Mouse (Mus musculus) stomach, embryonic 16.5 days (tissue): ENCODE data around the gene Ntng2. TPM values are rescaled to one million over a fixed set of nuclear protein-coding genes. Genes with fewer than 3 reads are reported as not detected.
A peak's percentile ranks its signal among the peaks of the same experiment; 100 is the strongest.

ENCODE experiments used
- ATAC-seq: fragments of 200-750 bp; cut with Nextera tagmentation; 2 replicates; pipeline ENCODE4 v1.8.0; 2017; ENCODE audit warnings: moderate number of reproducible peaks, moderate TSS enrichment; ENCODE audit not compliant: insufficient read depth, low FRiP score
- H3K27ac ChIP-seq: fragments of 300-500 bp; sonication (generic); 2 replicates; pipeline ENCODE4 v1.5.1; 2014; ENCODE audit warnings: low read length
- H3K27me3 ChIP-seq: fragments of 300-500 bp; sonication (generic); 2 replicates; pipeline ENCODE4 v1.6.1; 2014; ENCODE audit warnings: low read length, control low read depth, mixed read lengths; ENCODE audit not compliant: control insufficient read depth, insufficient read depth
- H3K36me3 ChIP-seq: fragments of 300-500 bp; sonication (generic); 2 replicates; pipeline ENCODE4 v1.6.1; 2014; ENCODE audit warnings: low read length; ENCODE audit not compliant: control insufficient read depth, insufficient read depth
- H3K4me1 ChIP-seq: fragments of 300-500 bp; sonication (generic); 2 replicates; pipeline ENCODE4 v1.6.1; 2014; ENCODE audit warnings: low read length, control low read depth, mixed read lengths; ENCODE audit not compliant: control insufficient read depth, insufficient read depth
- H3K4me2 ChIP-seq: fragments of 300-500 bp; sonication (generic); 2 replicates; pipeline ENCODE4 v1.6.1; 2014; ENCODE audit warnings: low read depth, low read length, mixed read lengths
- H3K4me3 ChIP-seq: fragments of 300-500 bp; sonication (generic); replicated peaks from 2 replicates; pipeline ENCODE4 v1.5.1; 2014; ENCODE audit warnings: mild to moderate bottlenecking, low read length
- H3K9ac ChIP-seq: fragments of 300-500 bp; sonication (generic); 2 replicates; pipeline ENCODE4 v1.6.1; 2014; ENCODE audit warnings: low read length
- H3K9me3 ChIP-seq: fragments of 300-500 bp; sonication (generic); replicated peaks from 2 replicates; pipeline ENCODE4 v1.6.1; 2016; ENCODE audit warnings: low read length, control low read depth; ENCODE audit not compliant: control insufficient read depth
- WGBS: fragments of 180-500 bp; shearing (Covaris S2); extraction: QIAGEN DNeasy Blood & Tissue Kit; methylation state at CpG from one replicate; pipeline ENCODE4 v1.1.7; 2014; 5-methylcytosine and 5-hydroxymethylcytosine counted together
- polyA plus RNA-seq: library from polyadenylated mRNA; unstranded; fragments of >200 nt; fragmentation: Nextera tagmentation; extraction: Ambion mirVana; gene quantifications from 2 replicates; pipeline ENCODE4 v1.2.1, GENCODE M21; 2015

The Ntng2 gene
- 0.40 and 0.45 TPM in 2 replicates for polyA plus RNA-seq

DNA sequence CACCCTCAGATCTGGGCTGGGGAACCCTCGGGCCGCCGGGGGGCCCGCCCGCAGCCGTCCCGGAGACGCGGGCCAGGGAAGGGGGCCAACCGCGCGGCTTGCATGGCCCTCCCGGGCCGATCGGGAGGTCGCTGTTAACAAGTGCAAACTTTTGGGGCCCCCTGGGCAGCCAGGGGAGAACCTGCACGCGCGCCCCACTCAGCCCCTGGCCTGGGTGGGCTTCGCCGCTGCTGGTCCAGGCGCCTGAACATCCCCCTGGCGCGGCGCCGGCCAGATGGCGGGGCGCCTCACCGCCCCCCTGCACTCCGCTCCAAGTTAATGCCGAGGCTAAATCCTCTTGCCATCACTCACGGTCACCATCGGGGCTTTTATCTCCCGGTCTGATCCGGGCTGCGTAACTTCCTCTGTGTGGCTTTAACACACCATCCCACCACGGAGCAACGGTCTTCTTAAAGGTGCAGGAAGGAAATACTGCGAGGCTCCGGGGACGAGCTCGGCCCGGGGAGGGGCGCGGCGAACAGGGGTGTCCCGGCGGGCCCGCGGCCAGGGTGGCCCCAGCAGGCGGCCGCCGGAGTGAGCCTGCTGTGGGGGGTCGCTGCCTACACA is at the start of gene Ntng2:
Gene Ntng2, minus strand, starts transcription at position 407 of the 606 bp plus-strand sequence.
- Histone ChIP-seq H3K4me2 (peak within 1 kb of the TSS; percentile 98), H3K4me1 (peaks cover 25% of the 10 kb centered on the region), H3K36me3 (no peaks in the 10 kb centered on the region), H3K9ac (peak within 1 kb of the TSS; percentile 61), H3K27ac (no peak within 1 kb of the TSS), H3K27me3 (peaks cover 71% of the 10 kb centered on the region), H3K9me3 (no peaks in the 10 kb centered on the region), H3K4me3 (peak within 1 kb of the TSS; percentile 50)
- ATAC-seq, result peak; percentile 61
- WGBS, result 1% methylated on average over 54 of the region's 54 CpGs

DNA sequence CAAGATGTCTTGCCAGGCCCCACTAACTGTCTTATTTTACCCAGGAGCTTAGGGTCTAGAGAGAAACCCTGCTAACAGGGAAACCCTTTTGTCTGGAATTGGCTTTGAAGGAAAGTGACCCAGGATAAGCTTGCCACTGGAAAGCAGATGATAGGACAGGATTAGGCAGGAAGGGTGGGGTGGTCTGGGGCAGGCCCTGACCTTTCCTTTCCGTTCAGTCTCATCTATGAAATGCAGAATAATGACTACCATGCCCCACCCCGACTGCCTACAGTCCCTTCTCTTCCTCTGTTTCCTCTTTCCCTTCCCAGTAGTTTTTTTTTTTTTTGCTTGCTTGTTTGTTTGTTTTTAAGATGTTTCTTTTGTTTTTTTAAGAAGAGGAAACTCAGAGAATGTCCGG is 42.8 kb upstream of the Ntng2 start:
- no peak for ATAC-seq
- Histone ChIP-seq H3K4me2 (no peak overlapping the region), H3K27me3 (no peaks in the 10 kb centered on the region), H3K36me3 (no peaks in the 10 kb centered on the region), H3K9me3 (0 out of 2 replicates have a peak, but pooled peaks cover 3% of the 10 kb centered on the region), H3K4me3 (no peak overlapping the region), H3K4me1 (no peaks in the 10 kb centered on the region), H3K9ac (no peak overlapping the region), H3K27ac (no peak overlapping the region)
- 54% methylated on average over 3 of the region's 3 CpGs for WGBS

DNA sequence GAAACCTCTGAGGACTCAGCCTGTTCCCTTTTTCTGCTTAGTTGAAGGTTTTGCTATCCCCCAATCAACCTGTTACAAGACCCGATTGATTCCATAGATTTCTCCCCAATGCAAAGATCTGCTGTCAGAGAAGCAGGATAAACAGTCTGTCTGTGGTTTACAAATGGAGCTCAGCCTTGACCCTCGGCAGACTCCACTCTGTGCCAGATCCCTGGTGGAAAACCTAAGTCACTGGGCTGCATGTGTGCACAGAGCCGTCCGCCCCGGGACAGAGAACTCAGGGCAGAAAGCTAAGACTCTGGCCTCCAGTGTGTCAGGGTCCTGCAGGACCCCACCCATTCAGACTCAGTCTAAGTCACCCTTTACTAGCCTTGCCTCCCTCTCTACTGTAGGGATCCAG is 34.8 kb upstream of the Ntng2 start:
- Histone ChIP-seq H3K36me3 (no peaks in the 10 kb centered on the region), H3K9ac (no peak overlapping the region), H3K27me3 (no peaks in the 10 kb centered on the region), H3K4me1 (no peaks in the 10 kb centered on the region), H3K4me3 (no peak overlapping the region), H3K9me3 (no peaks in the 10 kb centered on the region), H3K27ac (no peak overlapping the region), H3K4me2 (no peak overlapping the region)
- ATAC-seq, result no peak
- 61% methylated on average over 5 of the region's 5 CpGs for WGBS

DNA sequence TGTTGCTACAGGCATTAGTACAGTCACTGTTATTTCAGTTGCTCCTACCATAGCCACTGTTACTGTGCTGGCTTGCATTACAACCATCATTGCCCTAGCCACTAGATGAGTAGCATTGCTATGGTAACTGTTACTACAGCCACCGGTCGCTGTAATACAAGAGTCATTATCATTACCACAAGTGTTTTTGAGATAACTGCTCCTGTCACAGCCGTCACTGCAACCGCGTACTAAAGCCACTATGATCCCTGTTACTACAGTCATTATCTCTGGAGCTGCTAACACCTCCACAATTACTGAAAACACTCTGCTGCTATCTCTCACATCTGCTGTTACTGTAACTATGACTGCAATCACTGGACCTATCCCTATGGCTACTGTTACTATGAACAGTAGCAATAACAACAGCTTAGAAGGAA is 24.9 kb upstream of the Ntng2 start:
- Histone ChIP-seq H3K36me3 (no peaks in the 10 kb centered on the region), H3K9me3 (no peaks in the 10 kb centered on the region), H3K9ac (no peak overlapping the region), H3K27ac (no peak overlapping the region), H3K4me1 (no peaks in the 10 kb centered on the region), H3K4me2 (no peak overlapping the region), H3K27me3 (no peaks in the 10 kb centered on the region), H3K4me3 (no peak overlapping the region)
- ATAC-seq, result no peak
- WGBS, result 69% methylated on average over 5 of the region's 5 CpGs

DNA sequence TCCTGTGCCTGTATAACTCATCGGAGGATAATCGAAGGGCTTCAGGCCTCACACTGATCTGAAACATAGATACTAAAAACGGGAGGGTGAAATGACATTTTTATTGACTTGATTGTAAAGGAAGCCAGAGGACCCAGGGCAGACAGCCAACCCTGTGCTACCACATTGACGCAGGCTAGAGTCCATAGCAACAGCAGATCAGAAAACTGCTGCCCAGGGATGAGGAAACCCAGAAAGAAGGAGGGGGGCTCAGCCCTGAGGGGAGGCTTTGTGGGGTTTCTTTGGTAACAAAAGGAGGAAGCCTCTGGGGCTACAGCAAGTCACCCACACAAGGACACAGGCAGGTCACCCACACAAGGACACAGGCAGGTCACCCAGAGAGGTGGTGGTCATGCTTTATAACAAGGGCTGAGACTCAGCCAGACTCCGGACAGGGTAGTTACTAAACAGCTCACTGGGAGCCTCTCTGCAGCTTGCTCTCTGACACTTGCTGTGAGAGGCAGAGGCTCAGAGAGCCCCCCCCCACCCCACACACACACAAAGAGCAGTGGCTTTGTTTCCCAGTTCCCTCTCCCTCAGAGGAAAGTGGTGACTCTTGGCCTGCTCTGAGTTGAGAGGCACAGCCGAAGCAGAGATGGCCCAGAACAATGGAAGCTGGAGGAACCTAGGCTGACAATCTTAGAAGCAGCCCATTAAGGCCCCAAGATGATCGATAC is 19.2 kb upstream of the Ntng2 start:
- H3K4me2 ChIP-seq, result no peak overlapping the region
- no peaks in the 10 kb centered on the region for H3K4me1 ChIP-seq
- H3K36me3 ChIP-seq, result no peaks in the 10 kb centered on the region
- H3K9ac ChIP-seq, result no peak overlapping the region
- no peak overlapping the region for H3K4me3 ChIP-seq
- no peaks in the 10 kb centered on the region for H3K9me3 ChIP-seq
- no peak for ATAC-seq
- H3K27me3 ChIP-seq, result no peaks in the 10 kb centered on the region
- H3K27ac ChIP-seq, result no peak overlapping the region
- 53% methylated on average over 7 of the region's 7 CpGs for WGBS

DNA sequence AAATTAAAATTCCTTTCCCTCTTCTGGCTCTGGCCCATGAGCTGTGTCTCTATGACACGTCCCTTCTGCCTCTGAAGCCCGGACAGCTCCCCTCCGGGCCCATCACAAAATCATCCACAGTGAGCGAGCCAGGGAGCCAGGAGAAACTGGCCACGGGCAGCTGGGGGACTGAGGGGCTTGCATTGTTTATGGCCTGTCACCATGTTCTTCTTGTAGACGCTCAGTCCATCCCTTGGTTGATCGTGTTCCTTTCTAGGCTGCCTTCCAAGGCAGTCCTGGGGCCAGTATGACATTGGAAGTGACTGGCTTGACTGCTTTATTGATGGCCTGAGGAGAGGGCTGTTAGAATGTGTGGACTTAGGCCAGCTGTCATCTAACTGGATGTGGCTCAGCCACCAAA is 18.3 kb upstream of the Ntng2 start:
- Histone ChIP-seq H3K36me3 (no peaks in the 10 kb centered on the region), H3K4me1 (no peaks in the 10 kb centered on the region), H3K9ac (no peak overlapping the region), H3K27ac (no peak overlapping the region), H3K4me2 (no peak overlapping the region), H3K27me3 (no peaks in the 10 kb centered on the region), H3K4me3 (no peak overlapping the region), H3K9me3 (no peaks in the 10 kb centered on the region)
- WGBS, result 57% methylated on average over 7 of the region's 7 CpGs
- no peak for ATAC-seq

DNA sequence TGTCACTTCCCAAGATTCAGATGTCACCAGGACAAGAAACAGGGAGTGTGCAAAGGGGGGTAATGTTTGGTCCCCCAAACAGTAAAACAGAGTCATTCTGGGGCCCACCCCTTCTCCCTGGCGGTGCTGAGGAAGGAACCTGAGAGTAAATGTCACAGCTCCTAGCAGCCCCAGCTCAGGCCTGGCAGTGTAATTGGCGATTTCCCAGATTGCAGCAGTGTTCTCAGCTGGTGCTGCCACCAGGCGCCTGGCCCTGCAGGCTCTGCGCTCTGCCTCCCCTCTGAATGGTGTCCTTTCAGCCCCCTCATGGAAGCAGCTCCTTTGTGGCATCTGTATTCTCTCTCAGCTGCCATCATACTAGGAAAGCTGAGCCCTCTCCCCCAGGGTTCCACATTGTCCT is 14.0 kb upstream of the Ntng2 start:
- H3K27ac ChIP-seq, result no peak overlapping the region
- no peaks in the 10 kb centered on the region for H3K36me3 ChIP-seq
- H3K4me3 ChIP-seq, result no peak overlapping the region
- H3K27me3 ChIP-seq, result no peaks in the 10 kb centered on the region
- WGBS, result 65% methylated on average over 4 of the region's 4 CpGs
- no peak overlapping the region for H3K9ac ChIP-seq
- no peaks in the 10 kb centered on the region for H3K4me1 ChIP-seq
- no peaks in the 10 kb centered on the region for H3K9me3 ChIP-seq
- H3K4me2 ChIP-seq, result no peak overlapping the region
- ATAC-seq, result no peak

DNA sequence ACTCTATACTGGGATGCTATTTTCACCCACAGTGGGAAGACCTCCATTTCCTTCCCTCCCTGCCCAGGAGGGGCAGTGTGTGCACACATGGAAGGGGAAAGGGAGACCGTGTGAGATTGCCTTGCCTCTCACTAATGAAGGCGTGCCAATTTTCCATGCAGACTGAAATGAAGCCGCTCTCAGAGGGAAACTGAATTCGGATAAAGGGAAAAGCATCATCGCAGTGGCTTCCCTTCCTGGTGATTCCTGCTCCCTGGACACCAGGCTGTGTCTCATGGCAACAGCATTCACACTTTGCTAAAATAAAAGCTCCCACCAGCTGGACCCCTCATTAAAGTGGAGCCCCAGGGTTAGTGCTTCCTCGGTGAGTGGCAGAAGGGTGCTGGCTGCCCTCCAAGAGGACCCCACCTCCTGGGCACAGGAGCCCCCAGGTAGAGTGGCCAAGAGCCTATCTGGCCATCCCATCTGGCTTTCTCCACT is 9.7 kb upstream of the Ntng2 start:
- Histone ChIP-seq H3K9me3 (no peaks in the 10 kb centered on the region), H3K27me3 (no peaks in the 10 kb centered on the region), H3K4me2 (no peak overlapping the region), H3K4me3 (no peak overlapping the region), H3K27ac (no peak overlapping the region), H3K36me3 (no peaks in the 10 kb centered on the region), H3K9ac (no peak overlapping the region), H3K4me1 (no peaks in the 10 kb centered on the region)
- 70% methylated on average over 6 of the region's 6 CpGs for WGBS
- ATAC-seq, result no peak

DNA sequence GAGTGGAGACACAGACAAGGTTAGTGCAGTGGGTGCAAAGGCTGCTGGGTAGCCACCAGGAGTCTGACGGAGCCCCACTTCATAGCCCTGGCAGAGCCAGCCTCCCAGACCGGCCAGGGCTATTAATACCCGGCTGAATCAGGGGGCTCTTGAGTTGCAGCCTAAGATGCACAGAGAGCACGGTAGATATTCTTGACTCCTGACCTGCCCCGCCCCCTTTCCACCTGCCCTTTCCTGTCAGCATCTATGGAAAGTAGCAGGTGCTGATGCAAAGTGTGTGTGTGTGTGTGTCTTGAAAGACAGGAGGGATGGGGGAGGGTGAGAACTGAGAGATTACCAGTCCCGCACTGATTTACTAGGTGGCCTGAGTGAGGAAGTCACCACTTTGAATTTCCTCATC is 8.3 kb upstream of the Ntng2 start:
- no peak overlapping the region for H3K9ac ChIP-seq
- no peak for ATAC-seq

More for the DNA sequence above, 8.3 kb upstream of the Ntng2 start:
- Histone ChIP-seq H3K36me3 (no peaks in the 10 kb centered on the region), H3K27me3 (no peaks in the 10 kb centered on the region), H3K4me1 (no peaks in the 10 kb centered on the region), H3K4me2 (no peak overlapping the region), H3K4me3 (no peak overlapping the region), H3K9me3 (no peaks in the 10 kb centered on the region), H3K27ac (no peak overlapping the region)
- WGBS, result 58% methylated on average over 6 of the region's 6 CpGs
